Mouse (Mus musculus) ES-E14 (cell line): ENCODE results near the gene Scaf11. TPM values are rescaled to one million over a fixed set of nuclear protein-coding genes. Genes with fewer than 3 reads are reported as not detected.

ENCODE experiments used
- DNase-seq: peaks from one replicate; pipeline ENCODE4 v3.0.0-alpha.2; 2013; ENCODE audit warnings: low read depth, low spot score
- H3K27ac ChIP-seq: 2 replicates; pipeline ENCODE4 v1.5.1; 2012; ENCODE audit warnings: low read depth, mild to moderate bottlenecking, low read length, moderate library complexity, mixed read lengths; ENCODE audit not compliant: poor library complexity, insufficient read depth, severe bottlenecking
- H3K36me3 ChIP-seq: 2 replicates; pipeline ENCODE4 v1.6.1; 2012; ENCODE audit warnings: mild to moderate bottlenecking, low read length, moderate library complexity, mixed read lengths; ENCODE audit not compliant: control insufficient read depth, poor library complexity, insufficient read depth, severe bottlenecking
- H3K4me1 ChIP-seq, 2 experiments: fragments of 150-350 bp in 1 of 2; sonication (generic) in 1 of 2; 2 replicates each; pipeline ENCODE4 v1.6.1; 2012; ENCODE audit warnings: low read length in 2 of 2, mild to moderate bottlenecking in 1 of 2, mixed read lengths in 1 of 2; ENCODE audit not compliant: control insufficient read depth in 2 of 2, insufficient read depth in 2 of 2, poor library complexity in 1 of 2
- H3K4me3 ChIP-seq, 2 experiments: fragments of 150-350 bp in 1 of 2; sonication (generic) in 1 of 2; 2 replicates each; pipeline ENCODE4 v1.5.1; 2012; ENCODE audit warnings: low read length in 2 of 2, low read depth in 1 of 2, mild to moderate bottlenecking in 1 of 2, mixed read lengths in 1 of 2; ENCODE audit not compliant: insufficient read depth in 1 of 2, poor library complexity in 1 of 2, severe bottlenecking in 1 of 2
- H3K9ac ChIP-seq: 2 replicates; pipeline ENCODE4 v1.6.1; 2012; ENCODE audit warnings: low read depth, mild to moderate bottlenecking, low read length, mixed read lengths; ENCODE audit not compliant: poor library complexity, insufficient read depth, severe bottlenecking
- H3K9me3 ChIP-seq: fragments of 150-350 bp; sonication (generic); 2 replicates; pipeline ENCODE4 v1.6.1; 2012; ENCODE audit warnings: low read depth, mild to moderate bottlenecking, low read length; ENCODE audit not compliant: control insufficient read depth, insufficient read depth
- CHD2 ChIP-seq: IDR thresholded peaks from 2 replicates; pipeline ENCODE4 v1.6.1; 2014; ENCODE audit warnings: mild to moderate bottlenecking, low read depth, low read length, inconsistent platforms
- HCFC1 ChIP-seq: IDR thresholded peaks from 2 replicates; pipeline ENCODE4 v1.6.1; 2012; ENCODE audit warnings: low read length, inconsistent platforms, borderline replicate concordance; ENCODE audit not compliant: insufficient read depth
- MAFK ChIP-seq: IDR thresholded peaks from 2 replicates; pipeline ENCODE4 v1.6.1; 2014; ENCODE audit warnings: mild to moderate bottlenecking, low read depth, low read length, inconsistent platforms; ENCODE audit not compliant: insufficient read depth
- ZC3H11A ChIP-seq: IDR thresholded peaks from 2 replicates; pipeline ENCODE4 v1.6.1; 2012; ENCODE audit warnings: low read depth, mild to moderate bottlenecking, inconsistent platforms, low read length, borderline replicate concordance
- ZNF384 ChIP-seq: IDR thresholded peaks from 2 replicates; pipeline ENCODE4 v1.6.1; 2012; ENCODE audit warnings: low read depth, low read length, inconsistent platforms
- in situ Hi-C, 2 experiments: fragments of 600-800 bp; cut with MboI; formaldehyde crosslinking; loops; one replicate each; pipeline ENCODE4 v1.15.1; 2025; ENCODE audit warnings: low sequenced_read_pairs in 2 of 2, inconsistent platforms in 1 of 2; ENCODE audit not compliant: unreplicated experiment in 2 of 2
- total RNA-seq: library from RNA; depleted of rRNA; stranded (reverse); fragments of 300-350 nt; gene quantifications from 2 replicates; pipeline ENCODE4 v1.2.3, GENCODE M21; 2012

Scaf11 gene
- total RNA-seq, 1 experiment, result 92.7 TPM

DNA sequence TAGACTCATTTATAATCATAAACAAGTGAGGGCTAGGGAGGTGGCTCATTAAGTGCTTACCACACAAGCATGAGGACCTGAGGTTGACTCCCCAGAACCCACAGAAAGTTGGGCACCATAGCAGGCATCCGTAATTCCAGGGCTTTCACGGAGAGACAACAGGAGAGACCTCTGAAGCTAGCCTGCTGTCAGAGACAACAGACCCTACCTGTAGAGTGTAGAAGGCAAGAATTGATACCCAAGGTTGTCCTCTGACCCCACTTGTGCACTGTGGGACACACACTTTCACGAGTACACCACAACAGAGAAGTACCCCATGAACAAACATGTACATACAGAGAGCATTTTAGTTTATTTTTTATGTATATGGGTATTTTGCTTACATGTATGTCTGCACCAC, 2.0 kb upstream of the Scaf11 start:
- Histone ChIP-seq H3K27ac (no peak overlapping the region), H3K36me3 (no peaks in the 10 kb centered on the region; the same call in 1 of the 2 replicates), H3K9ac (no peak overlapping the region), H3K9me3 (no peaks in the 10 kb centered on the region), H3K4me3 (no peak overlapping the region), H3K4me1 (peaks cover 1 to 4% of the 10 kb centered on the region in 2 experiments; a peak in 2 of 4 replicates)
- no peak for TF ChIP-seq ZNF384
- TF ChIP-seq ZC3H11A, result no peak
- in situ Hi-C loops, result no loop called here
- DNase-seq, result no peak

DNA sequence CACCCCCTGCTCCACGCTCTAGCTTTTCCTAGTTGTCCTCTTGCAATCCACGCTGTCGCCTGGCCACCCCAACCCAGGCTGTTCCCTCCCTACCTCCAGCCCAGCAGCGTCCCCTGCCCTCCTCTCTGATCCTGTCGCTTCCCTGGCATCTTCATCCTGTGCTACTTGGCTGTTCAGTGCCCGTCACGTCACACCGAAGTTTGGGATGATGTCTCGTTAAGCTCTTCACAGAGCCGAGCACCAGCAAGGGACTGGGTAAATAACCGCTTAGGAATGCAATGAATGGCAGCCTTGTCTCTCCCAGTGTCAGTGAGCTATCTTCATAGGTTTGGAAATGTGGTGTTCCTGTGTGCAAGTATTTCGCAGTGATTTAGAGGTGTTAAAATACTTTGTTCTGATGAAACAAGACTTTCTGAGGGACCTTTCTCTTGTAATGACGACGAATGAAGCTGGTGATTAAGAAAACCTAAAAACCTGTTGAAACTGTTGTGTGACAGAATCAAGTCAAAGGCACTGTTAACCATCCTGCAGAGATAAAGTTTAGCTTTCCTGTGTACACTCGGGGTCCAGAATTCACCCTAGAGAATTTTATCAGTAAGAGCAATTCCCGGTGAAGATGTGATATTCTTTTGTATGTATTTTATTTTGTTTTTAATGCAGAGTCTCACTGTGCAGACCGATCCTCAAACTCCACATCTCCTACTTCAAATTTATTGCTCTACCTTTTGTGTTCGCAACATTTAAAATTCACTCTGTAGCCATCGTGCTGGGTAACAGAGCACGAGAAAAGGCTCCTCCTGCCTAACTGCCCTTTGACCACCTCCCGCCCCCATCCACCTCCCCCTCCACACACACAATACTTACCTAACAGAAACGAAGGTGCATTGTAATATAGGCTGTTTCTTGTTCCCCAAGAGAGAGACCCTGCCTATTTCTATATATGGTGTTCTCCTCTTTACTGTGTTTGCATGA, 1.2 kb upstream of the Scaf11 start:
- Histone ChIP-seq H3K36me3 (no peaks in the 10 kb centered on the region; the same call in 1 of the 2 replicates), H3K9me3 (no peaks in the 10 kb centered on the region), H3K4me3 (peak overlapping the region; percentile 86 to 91), H3K9ac (peak overlapping the region; percentile 94), H3K27ac (peak overlapping the region; percentile 54; the same call in 1 of the 2 replicates), H3K4me1 (peaks cover 1 to 4% of the 10 kb centered on the region in 2 experiments; a peak in 2 of 4 replicates)
- no peak for DNase-seq
- in situ Hi-C loops, result no loop called here
- TF ChIP-seq HCFC1, result no peak
- no peak for TF ChIP-seq ZNF384

- Histone ChIP-seq H3K9me3 (no peaks in the 10 kb centered on the region), H3K9ac (peak overlapping the region; percentile 98), H3K4me1 (peaks cover 1 to 6% of the 10 kb centered on the region in 2 experiments; a peak in 2 of 4 replicates), H3K4me3 (peak overlapping the region; percentile 86 to 92; a peak in 3 of 4 replicates), H3K27ac (peak overlapping the region; percentile 96), H3K36me3 (no peaks in the 10 kb centered on the region; the same call in 1 of the 2 replicates)
- DNase-seq, result no peak
- in situ Hi-C loops, result no loop called here
- TF ChIP-seq ZC3H11A (no peak), CHD2 (no peak), MAFK (no peak), ZNF384 (no peak), HCFC1 (no peak)
Observed at GRCm38 (mm10) chr15:96460451-96460729, 253 bp downstream of the Scaf11 start.

GRCm38 (mm10) chr15:96459741-96460450, 747 bp downstream of the Scaf11 start:
- Histone ChIP-seq H3K27ac (peak overlapping the region; percentile 96), H3K9ac (peak overlapping the region; percentile 98), H3K36me3 (no peaks in the 10 kb centered on the region; the same call in 1 of the 2 replicates), H3K4me3 (peak overlapping the region; percentile 86 to 92), H3K9me3 (no peaks in the 10 kb centered on the region), H3K4me1 (peaks cover 1 to 6% of the 10 kb centered on the region in 2 experiments; a peak in 2 of 4 replicates)
- TF ChIP-seq HCFC1 (no peak), MAFK (no peak), ZNF384 (no peak), CHD2 (no peak), ZC3H11A (no peak)
- DNase-seq, result no peak
- in situ Hi-C loops, result no loop called here
